Mouse (Mus musculus): ENCODE results near the gene Rorc. TPM values are rescaled to one million over a fixed set of nuclear protein-coding genes. Genes with fewer than 3 reads are reported as not detected.

Rorc gene
- polyA plus RNA-seq, 1 experiment: not detected

- H3K4me3 ChIP-seq (replicated peaks): no peak overlapping the region
- no peaks in the 10 kb centered on the region for H3K4me1 ChIP-seq (ENCODE audit: control insufficient read depth)
- no peaks in the 10 kb centered on the region for H3K9me3 ChIP-seq (ENCODE audit: control insufficient read depth, low read length)
- H3K36me3 ChIP-seq (ENCODE audit: control insufficient read depth): no peaks in the 10 kb centered on the region
- H3K27me3 ChIP-seq (ENCODE audit: control insufficient read depth): no peaks in the 10 kb centered on the region
- TF ChIP-seq GATA1 (IDR thresholded peaks at IDR 0.05; ENCODE audit: low read length) (no peak), TAL1 (IDR thresholded peaks at IDR 0.05; ENCODE audit: low read length) (no peak)
These were observed 14.1 kb downstream of the Rorc start for GRCm38 (mm10) chr3:94386671-94387070.

- TF ChIP-seq TAL1 (IDR thresholded peaks at IDR 0.05; ENCODE audit: low read length) (no peak), GATA1 (IDR thresholded peaks at IDR 0.05; ENCODE audit: low read length) (no peak)
- no peaks in the 10 kb centered on the region for H3K27me3 ChIP-seq (ENCODE audit: control insufficient read depth)
- no peak overlapping the region for H3K4me3 ChIP-seq (replicated peaks)
- H3K4me1 ChIP-seq (ENCODE audit: control insufficient read depth): no peaks in the 10 kb centered on the region
- H3K9me3 ChIP-seq (ENCODE audit: control insufficient read depth, low read length): no peaks in the 10 kb centered on the region
- no peaks in the 10 kb centered on the region for H3K36me3 ChIP-seq (ENCODE audit: control insufficient read depth)
These were observed 14.8 kb downstream of the Rorc start for GRCm38 (mm10) chr3:94387391-94387790.

DNA sequence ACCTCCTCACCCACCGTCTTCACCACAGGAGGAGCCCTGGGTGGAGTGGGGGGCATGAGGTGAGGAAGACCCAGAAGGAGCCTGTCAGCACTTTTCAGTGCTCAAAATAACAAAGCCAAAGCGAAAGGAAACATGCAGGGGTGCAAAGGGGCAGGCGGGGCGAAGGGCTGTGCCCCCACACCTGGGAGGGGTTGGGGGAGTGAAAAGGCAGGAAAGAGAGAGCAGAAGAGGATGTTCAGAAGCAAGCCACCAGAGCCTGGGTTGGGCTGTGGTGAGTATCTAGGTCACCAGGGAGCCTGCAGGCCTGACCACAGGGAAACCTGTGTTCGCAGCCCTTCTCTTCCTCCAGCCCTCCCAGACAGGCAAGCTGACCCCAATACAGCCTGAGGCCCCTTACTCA is 15.5 kb downstream of the Rorc start:
- Histone ChIP-seq H3K4me1 (ENCODE audit: control insufficient read depth) (no peaks in the 10 kb centered on the region), H3K36me3 (ENCODE audit: control insufficient read depth) (no peaks in the 10 kb centered on the region), H3K27me3 (ENCODE audit: control insufficient read depth) (no peaks in the 10 kb centered on the region), H3K9me3 (ENCODE audit: control insufficient read depth, low read length) (no peaks in the 10 kb centered on the region), H3K4me3 (replicated peaks) (no peak overlapping the region)
- no peak for TF ChIP-seq GATA1 (IDR thresholded peaks at IDR 0.05; ENCODE audit: low read length)
- no peak for TF ChIP-seq TAL1 (IDR thresholded peaks at IDR 0.05; ENCODE audit: low read length)

DNA sequence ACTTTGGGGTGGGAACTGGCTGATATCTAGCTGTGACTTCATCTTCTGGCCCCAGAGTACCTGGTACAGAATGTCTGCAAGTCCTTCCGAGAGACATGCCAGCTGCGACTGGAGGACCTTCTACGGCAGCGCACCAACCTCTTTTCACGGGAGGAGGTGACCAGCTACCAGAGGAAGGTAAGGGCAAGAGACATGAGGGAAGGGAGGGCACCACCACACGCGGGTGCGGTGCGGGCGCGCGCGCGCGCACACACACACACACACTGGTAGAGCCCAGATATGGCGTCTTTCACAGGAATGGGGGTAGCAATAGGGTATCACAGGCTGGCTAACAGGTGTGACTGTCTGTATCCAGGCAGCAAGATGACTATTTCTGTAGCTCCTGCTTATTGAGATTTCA is 16.8 kb downstream of the Rorc start:
- Histone ChIP-seq H3K4me3 (replicated peaks) (no peak overlapping the region), H3K9me3 (ENCODE audit: control insufficient read depth, low read length) (no peaks in the 10 kb centered on the region), H3K27me3 (ENCODE audit: control insufficient read depth) (no peaks in the 10 kb centered on the region)

DNA sequence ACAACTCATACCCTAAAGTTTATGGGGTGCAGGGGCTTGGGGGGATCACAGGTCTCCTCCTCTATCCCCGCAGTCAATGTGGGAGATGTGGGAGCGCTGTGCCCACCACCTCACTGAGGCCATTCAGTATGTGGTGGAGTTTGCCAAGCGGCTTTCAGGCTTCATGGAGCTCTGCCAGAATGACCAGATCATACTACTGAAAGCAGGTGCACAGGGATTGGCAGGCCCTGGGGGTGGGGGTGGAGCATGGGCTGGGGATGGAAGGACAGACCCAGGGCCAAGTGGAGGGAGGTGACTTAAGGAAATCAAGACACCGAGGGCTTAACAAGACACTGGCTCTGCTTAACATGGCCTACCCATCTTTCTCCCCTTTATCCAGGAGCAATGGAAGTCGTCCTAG is 18.4 kb downstream of the Rorc start:
- H3K4me1 ChIP-seq (ENCODE audit: control insufficient read depth): no peaks in the 10 kb centered on the region
- no peaks in the 10 kb centered on the region for H3K27me3 ChIP-seq (ENCODE audit: control insufficient read depth)
- TF ChIP-seq TAL1 (IDR thresholded peaks at IDR 0.05; ENCODE audit: low read length) (no peak), GATA1 (IDR thresholded peaks at IDR 0.05; ENCODE audit: low read length) (no peak)
- no peak overlapping the region for H3K4me3 ChIP-seq (replicated peaks)
- H3K9me3 ChIP-seq (ENCODE audit: control insufficient read depth, low read length): no peaks in the 10 kb centered on the region
- no peaks in the 10 kb centered on the region for H3K36me3 ChIP-seq (ENCODE audit: control insufficient read depth)

More for the DNA sequence above, 16.8 kb downstream of the Rorc start:
- no peaks in the 10 kb centered on the region for H3K36me3 ChIP-seq (ENCODE audit: control insufficient read depth)
- H3K4me1 ChIP-seq (ENCODE audit: control insufficient read depth): no peaks in the 10 kb centered on the region
- no peak for TF ChIP-seq GATA1 (IDR thresholded peaks at IDR 0.05; ENCODE audit: low read length)
- no peak for TF ChIP-seq TAL1 (IDR thresholded peaks at IDR 0.05; ENCODE audit: low read length)

GRCm38 (mm10) chr3:94392128-94392527 is 19.5 kb downstream of the Rorc start:
- Histone ChIP-seq H3K9me3 (ENCODE audit: control insufficient read depth, low read length) (no peaks in the 10 kb centered on the region), H3K36me3 (ENCODE audit: control insufficient read depth) (no peaks in the 10 kb centered on the region), H3K4me1 (ENCODE audit: control insufficient read depth) (no peaks in the 10 kb centered on the region), H3K4me3 (replicated peaks) (no peak overlapping the region), H3K27me3 (ENCODE audit: control insufficient read depth) (peaks cover 3% of the 10 kb centered on the region)
- TF ChIP-seq GATA1 (IDR thresholded peaks at IDR 0.05; ENCODE audit: low read length) (no peak), TAL1 (IDR thresholded peaks at IDR 0.05; ENCODE audit: low read length) (no peak)

DNA sequence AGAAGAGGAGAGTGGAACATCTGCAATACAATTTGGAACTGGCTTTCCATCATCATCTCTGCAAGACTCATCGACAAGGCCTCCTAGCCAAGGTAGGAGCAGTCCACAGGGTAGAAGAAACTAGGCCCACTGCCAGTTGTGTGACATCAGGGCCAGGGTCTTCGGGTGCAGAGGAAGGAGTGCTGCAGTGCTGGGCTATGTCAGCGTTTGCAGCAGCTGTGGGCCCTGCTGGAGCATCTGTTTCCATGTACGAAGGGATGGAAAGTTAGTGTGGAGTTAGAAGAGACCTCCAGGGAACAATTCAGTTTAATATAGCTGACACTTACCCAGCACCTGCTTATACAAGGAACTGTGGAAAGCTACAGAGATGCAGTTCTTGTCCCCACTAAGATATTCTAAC is 20.5 kb downstream of the Rorc start:
- no peak overlapping the region for H3K4me3 ChIP-seq (replicated peaks)
- H3K27me3 ChIP-seq (ENCODE audit: control insufficient read depth): peaks cover 11% of the 10 kb centered on the region
- H3K9me3 ChIP-seq (ENCODE audit: control insufficient read depth, low read length): no peaks in the 10 kb centered on the region
- TF ChIP-seq GATA1 (IDR thresholded peaks at IDR 0.05; ENCODE audit: low read length) (no peak), TAL1 (IDR thresholded peaks at IDR 0.05; ENCODE audit: low read length) (no peak)
- no peaks in the 10 kb centered on the region for H3K36me3 ChIP-seq (ENCODE audit: control insufficient read depth)
- no peaks in the 10 kb centered on the region for H3K4me1 ChIP-seq (ENCODE audit: control insufficient read depth)

- peaks cover 43% of the 10 kb centered on the region for H3K27me3 ChIP-seq (ENCODE audit: control insufficient read depth)
- no peaks in the 10 kb centered on the region for H3K36me3 ChIP-seq (ENCODE audit: control insufficient read depth)
- no peaks in the 10 kb centered on the region for H3K4me1 ChIP-seq (ENCODE audit: control insufficient read depth)
- no peak overlapping the region for H3K4me3 ChIP-seq (replicated peaks)
- TF ChIP-seq GATA1 (IDR thresholded peaks at IDR 0.05; ENCODE audit: low read length): no peak
- no peak for TF ChIP-seq TAL1 (IDR thresholded peaks at IDR 0.05; ENCODE audit: low read length)
- H3K9me3 ChIP-seq (ENCODE audit: control insufficient read depth, low read length): no peaks in the 10 kb centered on the region
These were observed 23.7 kb downstream of the Rorc start for GRCm38 (mm10) chr3:94396336-94396735.

- H3K4me1 ChIP-seq (ENCODE audit: control insufficient read depth): no peaks in the 10 kb centered on the region
- no peak for TF ChIP-seq TAL1 (IDR thresholded peaks at IDR 0.05; ENCODE audit: low read length)
- H3K9me3 ChIP-seq (ENCODE audit: control insufficient read depth, low read length): no peaks in the 10 kb centered on the region
- peaks cover 46% of the 10 kb centered on the region for H3K27me3 ChIP-seq (ENCODE audit: control insufficient read depth)
- no peak overlapping the region for H3K4me3 ChIP-seq (replicated peaks)
- H3K36me3 ChIP-seq (ENCODE audit: control insufficient read depth): no peaks in the 10 kb centered on the region
These were observed 24.3 kb downstream of the Rorc start for GRCm38 (mm10) chr3:94396851-94397250.

DNA sequence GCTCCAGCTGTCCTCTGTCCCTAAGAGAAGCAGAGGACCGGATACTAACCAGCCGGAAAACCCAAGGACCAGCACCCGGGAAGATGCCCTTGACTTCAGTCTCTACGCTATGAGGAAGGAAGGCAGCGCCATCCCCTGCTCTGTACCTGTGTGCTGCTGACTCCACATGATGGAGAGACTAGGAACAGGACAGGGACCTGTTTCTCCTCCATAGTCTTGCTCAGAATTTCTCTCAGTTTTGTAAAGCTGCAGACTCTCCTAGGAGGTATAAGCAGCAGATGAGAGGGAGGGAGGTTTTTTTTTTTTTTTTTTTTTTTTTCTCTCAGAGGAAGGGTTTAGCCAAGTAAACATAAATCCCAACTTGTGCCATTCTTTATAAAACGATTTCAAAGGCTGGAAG is 25.6 kb downstream of the Rorc start, which contains the start of gene Lingo4:
Gene Lingo4 (plus strand): TSS at position 301 of the 400 bp plus-strand sequence.
- TF ChIP-seq TAL1 (IDR thresholded peaks at IDR 0.05; ENCODE audit: low read length): no peak
- no peak for TF ChIP-seq GATA1 (IDR thresholded peaks at IDR 0.05; ENCODE audit: low read length)
- Histone ChIP-seq H3K27me3 (ENCODE audit: control insufficient read depth) (peaks cover 52% of the 10 kb centered on the region), H3K4me3 (replicated peaks) (no peak within 1 kb of the TSS), H3K4me1 (ENCODE audit: control insufficient read depth) (no peaks in the 10 kb centered on the region), H3K36me3 (ENCODE audit: control insufficient read depth) (no peaks in the 10 kb centered on the region), H3K9me3 (ENCODE audit: control insufficient read depth, low read length) (no peaks in the 10 kb centered on the region)
